Mouse (Mus musculus) activated CD4-positive, CD25-positive, alpha-beta regulatory T cell, adult 4 months (primary cell): Measurements from ENCODE around the gene Lrit2. TPM values are rescaled to one million over a fixed set of nuclear protein-coding genes. Genes with fewer than 3 reads are reported as not detected.

Experiments
- ATAC-seq: one replicate; pipeline ENCODE4 v1.8.0; 2017
- polyA plus RNA-seq, 2 experiments: library from polyadenylated mRNA; unstranded; fragments of 100-300 nt; shearing (Covaris generic); gene quantifications; one replicate each; pipeline ENCODE4 v1.2.1; 2017

Lrit2 gene
- polyA plus RNA-seq, 2 experiments from 2014 or later = not detected

- no peak for ATAC-seq
These were observed 45.2 kb downstream of the Lrit2 start for GRCm38 (mm10) chr14:37112931-37113330.

- ATAC-seq = no peak
These were observed 46.2 kb downstream of the Lrit2 start, which contains the start of gene 2610528A11Rik for GRCm38 (mm10) chr14:37113922-37114321. Gene 2610528A11Rik (minus strand): TSS chr14:37114022.

GRCm38 (mm10) chr14:37119233-37119632 is 51.5 kb downstream of the Lrit2 start:
- no peak for ATAC-seq

Other genes starting within 250 kb of the Lrit2 start
- 10 to 100 TPM; 15.4 to 21.1 TPM for gene Ccser2, start 99.2 kb upstream of the Lrit2 start, polyA plus RNA-seq
- not detected for gene Rgr, start 19.0 kb upstream of the Lrit2 start, polyA plus RNA-seq
- not detected for gene Lrit1, start 13.1 kb upstream of the Lrit2 start, polyA plus RNA-seq
- gene Cdhr1, start 30.4 kb downstream of the Lrit2 start, polyA plus RNA-seq = not detected
- gene 2610528A11Rik, start 46.1 kb downstream of the Lrit2 start, polyA plus RNA-seq = under 1 TPM in 1 of 2 experiments, not detected in 1; 0.49 TPM
- gene Ghitm, start 67.3 kb downstream of the Lrit2 start, polyA plus RNA-seq = 100 to 1,000 TPM; 350 to 391 TPM